Mouse (Mus musculus) forebrain, embryonic 16.5 days (tissue): ENCODE data around the gene Hacl1. TPM values are rescaled to one million over a fixed set of nuclear protein-coding genes. Genes with fewer than 3 reads are reported as not detected.

ENCODE experiments used
- ATAC-seq: fragments of 200-750 bp; cut with Nextera tagmentation; 2 replicates; pipeline ENCODE4 v1.8.0; 2017; ENCODE audit warnings: mild to moderate bottlenecking, moderate library complexity
- H3K27ac ChIP-seq: fragments of 300-500 bp; sonication (generic); 2 replicates; pipeline ENCODE4 v1.5.1; 2014; ENCODE audit warnings: low read length, control low read depth
- H3K27me3 ChIP-seq: fragments of 300-500 bp; sonication (generic); replicated peaks from 2 replicates; pipeline ENCODE4 v1.6.1; 2014; ENCODE audit warnings: low read length; ENCODE audit not compliant: control insufficient read depth, insufficient read depth
- H3K36me3 ChIP-seq: fragments of 300-500 bp; sonication (generic); 2 replicates; pipeline ENCODE4 v1.6.1; 2014; ENCODE audit not compliant: control insufficient read depth, insufficient read depth
- H3K4me1 ChIP-seq: fragments of 300-500 bp; sonication (generic); replicated peaks from 2 replicates; pipeline ENCODE4 v1.6.1; 2014; ENCODE audit warnings: low read length; ENCODE audit not compliant: control insufficient read depth, insufficient read depth
- H3K4me2 ChIP-seq: fragments of 300-500 bp; sonication (generic); 2 replicates; pipeline ENCODE4 v1.6.1; 2014; ENCODE audit warnings: mild to moderate bottlenecking, low read length, control low read depth
- H3K4me3 ChIP-seq: fragments of 300-500 bp; sonication (generic); replicated peaks from 2 replicates; pipeline ENCODE4 v1.5.1; 2014; ENCODE audit warnings: mild to moderate bottlenecking, low read length, control low read depth
- H3K9ac ChIP-seq: fragments of 300-500 bp; sonication (generic); replicated peaks from 2 replicates; pipeline ENCODE4 v1.6.1; 2014; ENCODE audit warnings: low read depth, low read length, control low read depth
- H3K9me3 ChIP-seq: fragments of 300-500 bp; sonication (generic); 2 replicates; pipeline ENCODE4 v1.6.1; 2016; ENCODE audit warnings: low read length; ENCODE audit not compliant: control insufficient read depth
- WGBS: fragments of 180-500 bp; shearing (Covaris S2); extraction: QIAGEN DNeasy Blood & Tissue Kit; methylation state at CpG from one replicate; pipeline ENCODE4 v1.1.7; 2014; 5-methylcytosine and 5-hydroxymethylcytosine counted together
- polyA plus RNA-seq: library from polyadenylated mRNA; unstranded; fragments of >200 nt; fragmentation: Nextera tagmentation; extraction: Ambion mirVana; gene quantifications from 2 replicates; pipeline ENCODE4 v1.2.1, GENCODE M21; 2015

Hacl1 gene
- polyA plus RNA-seq = 6.9 and 8.9 TPM in 2 replicates

GRCm38 (mm10) chr14:31640890-31641505, at the start of gene Hacl1, which contains the start of gene Btd:
Gene Hacl1 (minus strand): TSS chr14:31641286.
Gene Btd (plus strand): TSS chr14:31641028.
- Histone ChIP-seq H3K36me3 (no peaks in the 10 kb centered on the region), H3K27me3 (no peaks in the 10 kb centered on the region), H3K9me3 (no peaks in the 10 kb centered on the region), H3K4me3 (peak within 1 kb of the TSS; percentile 73), H3K4me2 (peak within 1 kb of the TSS; percentile 83), H3K27ac (peak within 1 kb of the TSS; percentile 80), H3K4me1 (peaks cover 15% of the 10 kb centered on the region), H3K9ac (peak within 1 kb of the TSS; percentile 59)
- WGBS = under 1% methylated on average over 30 of the region's 30 CpGs
- peak; percentile 99 for ATAC-seq

DNA sequence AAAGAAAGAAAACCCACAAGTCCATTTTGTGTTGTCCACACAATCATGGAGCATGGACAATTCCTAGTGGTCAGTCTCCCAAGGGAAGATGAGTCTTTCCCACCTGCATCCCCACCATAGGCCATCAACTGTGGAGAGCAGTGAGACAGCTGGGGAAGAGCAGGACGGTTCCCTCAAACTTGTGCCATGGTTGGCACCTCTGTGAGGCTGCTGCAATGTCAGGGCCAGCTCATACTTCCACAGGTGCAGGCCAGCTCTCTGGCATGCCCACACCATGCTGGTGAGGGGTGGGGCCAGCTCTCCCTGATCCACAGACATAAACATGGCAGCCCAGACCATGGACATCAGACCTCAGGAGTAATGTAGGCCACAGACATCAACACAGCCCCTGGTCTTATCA, 45.1 kb upstream of the Hacl1 start:
- H3K27me3 ChIP-seq = no peaks in the 10 kb centered on the region
- H3K27ac ChIP-seq = no peak overlapping the region
- WGBS = 86% methylated on average over 1 of the region's 1 CpGs
- H3K4me3 ChIP-seq = no peak overlapping the region
- H3K4me2 ChIP-seq = no peak overlapping the region
- H3K9me3 ChIP-seq = no peaks in the 10 kb centered on the region
- H3K36me3 ChIP-seq = no peaks in the 10 kb centered on the region
- no peak overlapping the region for H3K9ac ChIP-seq
- ATAC-seq = no peak
- peaks cover 3% of the 10 kb centered on the region; the same call in 1 of the 2 replicates for H3K4me1 ChIP-seq

DNA sequence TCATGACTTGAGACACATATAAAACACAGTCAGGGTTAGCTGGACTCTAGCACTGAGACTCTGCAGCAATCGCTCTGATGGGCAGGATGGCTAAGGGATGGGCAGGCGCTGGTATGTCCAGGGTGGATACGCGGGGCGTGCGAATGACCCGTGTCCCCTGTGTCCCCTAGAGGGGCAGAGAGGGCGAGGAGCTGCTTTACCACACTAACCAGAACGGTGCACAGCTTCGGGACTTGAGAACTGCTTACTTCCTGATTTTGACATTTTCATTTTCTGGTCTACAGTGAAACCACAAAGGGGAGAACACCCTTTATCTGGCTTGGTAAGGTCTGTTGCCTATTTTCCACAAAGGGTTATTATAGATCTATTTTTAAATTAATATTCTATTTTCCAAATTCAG, 44.6 kb upstream of the Hacl1 start:
- no peaks in the 10 kb centered on the region for H3K9me3 ChIP-seq
- ATAC-seq = no peak
- peaks cover 3% of the 10 kb centered on the region; the same call in 1 of the 2 replicates for H3K4me1 ChIP-seq
- H3K9ac ChIP-seq = no peak overlapping the region
- WGBS = 94% methylated on average over 10 of the region's 10 CpGs
- H3K27me3 ChIP-seq = no peaks in the 10 kb centered on the region
- H3K36me3 ChIP-seq = no peaks in the 10 kb centered on the region
- no peak overlapping the region for H3K27ac ChIP-seq
- no peak overlapping the region for H3K4me3 ChIP-seq
- H3K4me2 ChIP-seq = no peak overlapping the region

DNA sequence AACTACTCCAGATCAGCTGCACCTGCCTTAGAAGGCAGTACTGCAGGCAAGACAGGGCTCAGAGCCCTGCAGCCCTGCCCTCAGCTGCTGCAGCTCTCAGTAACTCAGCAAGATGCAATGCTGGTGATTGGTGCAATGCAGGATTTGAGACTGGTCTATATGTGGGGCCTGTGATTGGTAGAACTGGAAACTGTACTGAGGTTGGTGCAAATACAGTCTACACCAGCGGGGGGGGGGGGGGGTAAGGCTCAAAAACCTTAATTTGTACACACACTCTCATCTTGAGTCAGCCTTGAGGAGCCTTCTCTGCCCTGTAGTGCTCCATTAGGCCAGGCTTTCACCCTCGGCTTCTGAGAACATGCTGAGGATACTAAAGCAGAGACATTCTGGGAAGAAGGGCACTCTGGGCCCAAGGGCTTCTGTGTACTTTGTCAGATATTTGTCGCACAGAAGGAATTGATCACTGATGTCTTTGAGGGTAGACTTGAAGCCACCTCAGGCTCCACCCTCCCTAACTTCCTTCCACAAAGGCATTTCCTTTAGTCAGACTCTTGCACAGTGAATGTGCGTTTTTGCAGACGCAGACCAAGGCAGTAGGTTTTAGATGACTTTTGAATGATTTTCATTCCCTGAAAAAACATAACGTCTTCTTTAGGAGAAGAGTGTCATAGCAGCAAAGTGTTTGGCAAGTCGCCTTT, 43.4 kb upstream of the Hacl1 start:
- Histone ChIP-seq H3K36me3 (no peaks in the 10 kb centered on the region), H3K4me3 (no peak overlapping the region), H3K4me2 (no peak overlapping the region), H3K4me1 (peaks cover 3% of the 10 kb centered on the region; the same call in 1 of the 2 replicates), H3K27ac (no peak overlapping the region), H3K9ac (no peak overlapping the region), H3K9me3 (no peaks in the 10 kb centered on the region), H3K27me3 (no peaks in the 10 kb centered on the region)
- no peak for ATAC-seq
- 78% methylated on average over 7 of the region's 7 CpGs for WGBS

DNA sequence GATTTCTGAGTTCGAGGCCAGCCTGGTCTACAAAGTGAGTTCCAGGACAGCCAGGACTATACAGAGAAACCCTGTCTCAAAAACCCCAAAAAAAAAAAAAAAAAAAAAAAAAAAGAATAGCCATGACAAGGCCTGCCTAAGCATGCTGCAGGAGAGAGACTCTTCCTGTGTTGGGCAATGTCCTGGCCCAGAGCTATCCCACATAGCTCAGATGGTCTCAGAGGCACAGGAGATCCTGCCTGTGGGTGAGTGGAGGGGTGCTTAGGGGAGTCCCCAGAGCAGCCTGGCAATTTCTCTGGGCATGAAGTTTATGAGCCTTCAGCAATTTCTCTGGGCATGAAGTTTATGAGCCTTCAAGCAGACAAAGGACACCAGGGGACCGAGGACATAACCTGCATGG, 42.5 kb upstream of the Hacl1 start:
- Histone ChIP-seq H3K4me1 (peaks cover 3% of the 10 kb centered on the region; the same call in 1 of the 2 replicates), H3K4me3 (no peak overlapping the region), H3K27ac (no peak overlapping the region), H3K9ac (no peak overlapping the region), H3K9me3 (no peaks in the 10 kb centered on the region), H3K36me3 (no peaks in the 10 kb centered on the region), H3K4me2 (no peak overlapping the region), H3K27me3 (no peaks in the 10 kb centered on the region)
- ATAC-seq = no peak
- 82% methylated on average over 2 of the region's 2 CpGs for WGBS

GRCm38 (mm10) chr14:31681931-31682555, 41.0 kb upstream of the Hacl1 start:
- ATAC-seq = no peak

GRCm38 (mm10) chr14:31681291-31681690, 40.2 kb upstream of the Hacl1 start:
- no peak overlapping the region for H3K27ac ChIP-seq
- no peak for ATAC-seq
- no peaks in the 10 kb centered on the region for H3K27me3 ChIP-seq
- H3K9ac ChIP-seq = no peak overlapping the region
- no peaks in the 10 kb centered on the region for H3K36me3 ChIP-seq
- peaks cover 3% of the 10 kb centered on the region; the same call in 1 of the 2 replicates for H3K4me1 ChIP-seq
- no peak overlapping the region for H3K4me3 ChIP-seq
- H3K9me3 ChIP-seq = no peaks in the 10 kb centered on the region
- no peak overlapping the region for H3K4me2 ChIP-seq
- 73% methylated on average over 9 of the region's 9 CpGs for WGBS

More at GRCm38 (mm10) chr14:31681931-31682555, 41.0 kb upstream of the Hacl1 start:
- H3K36me3 ChIP-seq = no peaks in the 10 kb centered on the region
- H3K4me3 ChIP-seq = no peak overlapping the region
- no peak overlapping the region for H3K4me2 ChIP-seq
- H3K9me3 ChIP-seq = no peaks in the 10 kb centered on the region
- no peak overlapping the region for H3K9ac ChIP-seq
- WGBS = 40% methylated on average over 5 of the region's 5 CpGs
- no peak overlapping the region for H3K27ac ChIP-seq
- no peaks in the 10 kb centered on the region for H3K27me3 ChIP-seq
- H3K4me1 ChIP-seq = peaks cover 3% of the 10 kb centered on the region; the same call in 1 of the 2 replicates

DNA sequence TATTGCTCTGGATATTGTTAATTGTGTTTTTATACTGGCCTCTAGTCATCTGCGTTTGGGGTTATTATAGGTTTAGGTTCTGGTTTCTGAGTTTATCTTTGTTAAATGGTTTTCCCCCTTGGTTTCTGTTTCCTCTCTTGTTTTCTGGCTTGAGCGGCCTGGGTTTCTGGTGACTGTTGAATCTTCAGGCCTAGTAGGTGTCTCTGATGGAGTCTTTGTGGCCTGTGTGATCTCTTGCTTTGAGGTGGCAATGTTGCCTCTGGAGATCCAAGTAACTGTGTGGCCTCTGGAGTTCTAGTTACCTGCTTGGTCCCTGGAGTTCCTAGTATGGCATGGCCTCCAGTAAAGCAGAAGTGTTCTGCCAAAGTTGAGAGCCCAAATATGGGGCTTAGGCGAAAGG, 39.6 kb upstream of the Hacl1 start:
- H3K36me3 ChIP-seq = no peaks in the 10 kb centered on the region
- peaks cover 3% of the 10 kb centered on the region; the same call in 1 of the 2 replicates for H3K4me1 ChIP-seq
- no peak overlapping the region for H3K4me3 ChIP-seq
- H3K9me3 ChIP-seq = no peaks in the 10 kb centered on the region
- H3K4me2 ChIP-seq = no peak overlapping the region
- 92% methylated on average over 3 of the region's 3 CpGs for WGBS
- H3K27ac ChIP-seq = no peak overlapping the region
- ATAC-seq = no peak
- H3K27me3 ChIP-seq = no peaks in the 10 kb centered on the region
- H3K9ac ChIP-seq = no peak overlapping the region

DNA sequence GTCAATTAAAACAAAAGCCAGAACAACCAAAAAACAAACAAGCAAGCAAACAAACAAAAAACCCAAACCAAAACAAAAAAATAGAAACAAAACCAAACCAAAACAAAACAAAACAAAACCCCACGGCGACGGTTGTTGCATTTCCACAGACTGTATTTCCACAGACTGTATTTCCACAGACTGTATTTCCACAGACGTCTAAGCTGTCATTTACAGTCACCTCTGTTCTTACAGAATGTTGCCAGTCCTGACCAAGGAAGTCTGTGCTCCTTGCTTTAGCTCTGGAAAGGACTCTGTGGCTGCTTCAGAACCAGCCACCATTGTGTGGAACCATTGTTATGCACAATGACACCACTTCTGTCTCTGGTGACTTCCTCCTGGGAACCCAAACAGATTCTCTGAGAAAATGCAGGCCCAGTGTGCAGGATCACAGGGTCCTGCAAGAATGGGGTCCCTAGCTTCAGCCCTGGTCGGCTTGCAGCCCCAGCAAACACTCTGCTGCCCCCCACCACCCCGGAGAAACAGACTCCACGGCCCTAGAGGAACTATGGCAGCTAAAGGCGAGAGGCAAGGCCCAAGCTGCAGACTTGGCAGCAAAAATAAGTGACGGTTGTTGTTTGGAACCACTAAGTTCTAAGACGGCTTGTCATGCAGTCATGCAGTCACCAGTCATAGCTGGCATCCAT, 30.7 kb upstream of the Hacl1 start:
- no peaks in the 10 kb centered on the region for H3K9me3 ChIP-seq
- no peak for ATAC-seq
- no peak overlapping the region for H3K4me2 ChIP-seq
- H3K4me3 ChIP-seq = no peak overlapping the region
- WGBS = 50% methylated on average over 10 of the region's 10 CpGs
- H3K36me3 ChIP-seq = peaks cover 3% of the 10 kb centered on the region
- H3K27ac ChIP-seq = no peak overlapping the region
- H3K27me3 ChIP-seq = no peaks in the 10 kb centered on the region
- no peak overlapping the region for H3K9ac ChIP-seq
- peaks cover 15% of the 10 kb centered on the region for H3K4me1 ChIP-seq
